Mouse (Mus musculus) intestine, embryonic 15.5 days (tissue): ENCODE data around the gene Vmn1r9. TPM values are rescaled to one million over a fixed set of nuclear protein-coding genes. Genes with fewer than 3 reads are reported as not detected.
"Not testable (repeated sequence)": the region's sequence is repeated elsewhere in the genome, so short reads cannot be mapped to it uniquely, and the experiment has no call there.

ENCODE experiments used
- ATAC-seq: fragments of 200-750 bp; cut with Nextera tagmentation; 2 replicates; pipeline ENCODE4 v1.8.0; 2017; ENCODE audit warnings: moderate TSS enrichment, moderate library complexity
- H3K27ac ChIP-seq: fragments of 300-500 bp; sonication (generic); 2 replicates; pipeline ENCODE4 v1.5.1; 2015; ENCODE audit warnings: mild to moderate bottlenecking, inconsistent platforms
- H3K27me3 ChIP-seq: fragments of 300-500 bp; sonication (generic); replicated peaks from 2 replicates; pipeline ENCODE4 v1.6.1; 2015; ENCODE audit warnings: inconsistent platforms
- H3K36me3 ChIP-seq: fragments of 300-500 bp; sonication (generic); 2 replicates; pipeline ENCODE4 v1.6.1; 2015; ENCODE audit warnings: inconsistent platforms
- H3K4me1 ChIP-seq: fragments of 300-500 bp; sonication (generic); replicated peaks from 2 replicates; pipeline ENCODE4 v1.6.1; 2015; ENCODE audit warnings: inconsistent platforms
- H3K4me2 ChIP-seq: fragments of 300-500 bp; sonication (generic); replicated peaks from 2 replicates; pipeline ENCODE4 v1.6.1; 2015; ENCODE audit warnings: mild to moderate bottlenecking, inconsistent platforms
- H3K4me3 ChIP-seq: fragments of 300-500 bp; sonication (generic); replicated peaks from 2 replicates; pipeline ENCODE4 v1.5.1; 2015; ENCODE audit warnings: inconsistent platforms
- H3K9ac ChIP-seq: fragments of 300-500 bp; sonication (generic); 2 replicates; pipeline ENCODE4 v1.6.1; 2015; ENCODE audit warnings: inconsistent platforms
- H3K9me3 ChIP-seq: fragments of 300-500 bp; sonication (generic); 2 replicates; pipeline ENCODE4 v1.6.1; 2016; ENCODE audit warnings: inconsistent platforms
- WGBS: fragments of 180-500 bp; shearing (Covaris S2); methylation state at CpG from one replicate; pipeline ENCODE4 v1.1.7; 2015; 5-methylcytosine and 5-hydroxymethylcytosine counted together
- polyA plus RNA-seq: library from polyadenylated mRNA; unstranded; fragments of >200 nt; fragmentation: Nextera tagmentation; extraction: Ambion mirVana; gene quantifications from 2 replicates; pipeline ENCODE4 v1.2.1, GENCODE M21; 2015

Vmn1r9 gene
- not detected in 2 replicates for polyA plus RNA-seq

DNA sequence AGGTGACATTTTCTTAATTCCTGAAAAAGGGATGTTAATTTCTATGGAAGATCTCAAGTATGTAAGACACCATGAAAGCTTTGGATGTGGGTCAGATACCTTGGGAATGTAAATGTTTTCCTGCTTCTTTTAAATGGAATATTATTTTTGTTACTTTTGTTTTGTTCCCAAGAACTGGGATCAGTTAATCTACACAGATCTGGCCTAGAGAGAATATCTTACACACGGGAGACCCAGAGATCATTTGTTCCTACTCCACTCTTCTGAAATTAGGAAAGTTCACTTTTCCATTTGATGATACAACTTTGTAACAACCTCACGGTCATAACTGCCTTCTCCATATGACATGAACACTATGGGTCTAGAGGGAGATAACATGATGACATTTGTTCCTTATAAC lies at the start of gene Vmn1r9:
Vmn1r9 (plus strand) TSS at position 301 of the 400 bp plus-strand sequence.
- no peak for ATAC-seq
- Histone ChIP-seq H3K27me3 (no peaks in the 10 kb centered on the region), H3K4me3 (no peak within 1 kb of the TSS), H3K9me3 (no peaks in the 10 kb centered on the region), H3K27ac (no peak within 1 kb of the TSS), H3K9ac (no peak within 1 kb of the TSS), H3K4me2 (no peak within 1 kb of the TSS), H3K4me1 (no peaks in the 10 kb centered on the region), H3K36me3 (no peaks in the 10 kb centered on the region)
- WGBS = 81% methylated on average over 2 of the region's 2 CpGs

DNA sequence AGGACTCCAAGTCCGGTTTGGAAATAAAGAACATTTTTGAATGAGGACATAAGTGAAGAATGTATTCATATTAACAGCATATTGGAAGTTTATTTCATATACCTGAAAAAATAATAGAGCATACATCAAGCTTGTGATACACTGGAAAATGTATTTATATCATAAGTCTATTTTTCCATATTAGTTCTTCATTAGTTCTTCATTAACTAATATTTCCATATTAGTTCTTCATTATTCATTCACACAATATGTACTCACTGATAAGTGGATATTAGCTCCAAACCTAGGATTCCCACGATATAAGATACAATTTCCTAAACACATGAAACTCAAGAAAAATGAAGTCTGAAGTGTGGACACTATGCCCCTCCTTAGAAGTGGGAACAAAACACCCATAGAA lies 41.4 kb upstream of the Vmn1r9 start, which contains the start of gene Vmn1r7:
Vmn1r7 (minus strand) TSS at position 101 of the 400 bp plus-strand sequence.
- not testable (repeated sequence) for H3K27ac ChIP-seq, ATAC-seq

DNA sequence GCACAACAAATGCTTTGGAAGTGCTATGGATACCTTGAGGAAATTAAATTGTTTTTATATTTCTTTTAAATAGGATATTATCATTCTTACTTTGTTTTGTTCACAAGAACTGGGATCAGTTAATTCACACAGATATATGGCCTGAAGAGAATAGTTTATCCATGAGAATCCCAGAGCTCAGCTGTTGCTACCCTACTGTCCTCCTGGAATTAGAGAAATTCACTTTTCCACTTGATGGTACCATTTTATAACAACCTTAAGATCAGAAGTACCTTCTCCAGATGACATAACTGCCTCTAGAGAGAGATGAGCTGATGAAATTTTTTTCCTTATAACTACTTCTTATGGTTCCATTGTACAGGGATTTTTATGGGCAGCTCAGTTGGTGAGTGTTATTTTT lies 34.6 kb upstream of the Vmn1r9 start, which contains the start of gene Vmn1r8:
Vmn1r8 (plus strand) TSS at position 301 of the 400 bp plus-strand sequence.
- Histone ChIP-seq H3K4me3 (no peak within 1 kb of the TSS), H3K27me3 (no peaks in the 10 kb centered on the region), H3K4me1 (no peaks in the 10 kb centered on the region), H3K9ac (no peak within 1 kb of the TSS), H3K36me3 (no peaks in the 10 kb centered on the region), H3K4me2 (no peak within 1 kb of the TSS), H3K27ac (no peak within 1 kb of the TSS), H3K9me3 (no peaks in the 10 kb centered on the region)
- ATAC-seq = no peak

More for the DNA sequence above, 41.4 kb upstream of the Vmn1r9 start, which contains the start of gene Vmn1r7:
- not testable (repeated sequence) for H3K36me3 ChIP-seq, H3K4me1 ChIP-seq, H3K9me3 ChIP-seq, H3K27me3 ChIP-seq, H3K9ac ChIP-seq, H3K4me3 ChIP-seq, H3K4me2 ChIP-seq
- 87% methylated on average over 2 of the region's 2 CpGs for WGBS

DNA sequence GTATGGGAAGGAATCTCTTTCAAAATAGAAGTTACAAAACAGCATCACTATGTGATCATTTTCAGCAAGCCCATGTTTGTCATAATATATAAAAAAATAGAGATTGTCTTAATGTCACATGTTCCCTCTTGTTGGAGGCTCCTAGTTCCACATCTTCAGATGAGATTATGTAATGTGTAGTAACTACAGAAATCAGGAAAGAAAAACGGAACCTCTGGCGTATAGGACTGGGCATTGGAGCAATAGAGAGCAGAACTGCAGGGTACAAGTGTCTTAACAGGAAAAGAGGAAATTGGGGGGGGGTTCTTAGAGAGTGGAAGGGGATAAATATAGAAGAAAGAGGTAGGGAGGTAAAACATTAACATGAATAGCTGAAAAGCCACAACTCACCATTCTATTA lies 31.9 kb upstream of the Vmn1r9 start:
- H3K9ac ChIP-seq = no peak overlapping the region
- H3K4me1 ChIP-seq = no peaks in the 10 kb centered on the region
- no peaks in the 10 kb centered on the region for H3K36me3 ChIP-seq
- H3K9me3 ChIP-seq = no peaks in the 10 kb centered on the region
- no peaks in the 10 kb centered on the region for H3K27me3 ChIP-seq
- H3K4me2 ChIP-seq = no peak overlapping the region
- no peak for ATAC-seq
- no peak overlapping the region for H3K4me3 ChIP-seq
- WGBS = 74% methylated on average over 2 of the region's 2 CpGs
- H3K27ac ChIP-seq = no peak overlapping the region

DNA sequence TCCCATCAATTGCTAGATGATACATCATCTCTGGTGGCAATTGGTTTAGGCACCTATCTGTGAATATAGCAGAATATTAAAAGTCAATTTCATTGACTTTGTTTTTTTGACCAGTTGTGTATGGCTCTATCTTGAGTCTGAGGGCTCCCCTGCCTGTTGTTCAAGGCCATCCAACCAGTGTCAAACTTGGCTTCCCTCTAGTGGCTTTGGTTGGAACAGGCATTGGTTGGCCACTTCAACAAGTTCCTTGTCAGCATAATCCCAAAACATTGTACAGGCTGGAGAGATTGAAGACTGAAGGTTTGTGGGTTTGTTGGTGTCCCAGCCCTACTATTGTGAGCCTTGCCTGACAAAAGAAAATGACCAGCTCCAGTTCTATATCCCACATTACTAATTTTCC lies 2.9 kb upstream of the Vmn1r9 start:
- no peaks in the 10 kb centered on the region for H3K9me3 ChIP-seq
- no peaks in the 10 kb centered on the region for H3K36me3 ChIP-seq
- no peak overlapping the region for H3K27ac ChIP-seq
- H3K4me3 ChIP-seq = no peak overlapping the region
- no peak overlapping the region for H3K4me2 ChIP-seq
- H3K9ac ChIP-seq = no peak overlapping the region
- no peaks in the 10 kb centered on the region for H3K4me1 ChIP-seq
- no peaks in the 10 kb centered on the region for H3K27me3 ChIP-seq
- ATAC-seq = no peak

DNA sequence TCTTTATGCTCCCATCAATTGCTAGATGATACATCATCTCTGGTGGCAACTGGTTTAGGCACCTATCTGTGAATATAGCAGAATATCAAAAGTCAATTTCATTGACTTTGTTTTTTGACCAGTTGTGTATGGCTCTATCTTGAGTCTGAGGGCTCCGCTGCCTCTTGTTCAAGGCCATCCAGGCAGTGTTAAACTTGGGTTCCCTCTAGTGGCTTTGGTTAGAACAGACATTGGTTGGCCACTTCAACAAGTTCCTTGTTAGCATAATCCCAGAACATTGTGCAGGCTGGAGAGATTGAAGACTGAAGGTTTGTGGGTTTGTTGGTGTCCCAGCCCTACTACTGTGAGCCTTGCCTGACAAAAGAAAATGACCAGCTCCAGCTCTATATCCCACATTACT lies 39.8 kb downstream of the Vmn1r9 start:
- H3K9me3 ChIP-seq = no peaks in the 10 kb centered on the region
- H3K4me2 ChIP-seq = no peak overlapping the region
- H3K27me3 ChIP-seq = no peaks in the 10 kb centered on the region
- WGBS = 72% methylated on average over 1 of the region's 1 CpGs
- no peak overlapping the region for H3K9ac ChIP-seq
- H3K27ac ChIP-seq = no peak overlapping the region
- H3K4me1 ChIP-seq = no peaks in the 10 kb centered on the region
- no peak overlapping the region for H3K4me3 ChIP-seq
- no peaks in the 10 kb centered on the region for H3K36me3 ChIP-seq
- ATAC-seq = no peak

DNA sequence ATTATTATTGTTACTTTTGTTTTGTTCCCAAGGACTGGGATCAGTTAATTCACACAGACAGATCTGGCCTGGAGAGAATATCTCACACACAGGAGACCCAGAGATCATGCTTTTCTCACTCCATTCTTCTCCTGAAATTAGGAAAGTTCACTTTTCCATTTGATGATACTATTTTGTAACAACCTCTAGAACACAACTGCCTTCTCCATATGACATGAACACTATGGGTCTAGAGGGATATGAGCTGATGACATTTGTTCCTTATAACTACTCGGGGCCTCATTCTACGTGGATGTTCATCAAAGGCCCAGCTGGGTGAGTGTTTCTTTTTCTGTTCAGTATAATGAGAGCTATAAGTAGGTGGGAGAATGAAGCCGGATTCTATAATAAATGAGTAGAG lies 42.6 kb downstream of the Vmn1r9 start, which contains the start of gene Vmn1r10:
Vmn1r10 (plus strand) TSS at position 301 of the 400 bp plus-strand sequence.
- Histone ChIP-seq H3K4me3 (no peak within 1 kb of the TSS), H3K27ac (no peak within 1 kb of the TSS), H3K36me3 (no peaks in the 10 kb centered on the region), H3K9ac (no peak within 1 kb of the TSS), H3K27me3 (no peaks in the 10 kb centered on the region), H3K4me1 (no peaks in the 10 kb centered on the region), H3K4me2 (no peak within 1 kb of the TSS), H3K9me3 (no peaks in the 10 kb centered on the region)
- WGBS = 83% methylated on average over 3 of the region's 3 CpGs
- ATAC-seq = no peak

Other genes starting within 250 kb of the Vmn1r9 start
- gene Fkbp9, start 234.7 kb upstream of the Vmn1r9 start, polyA plus RNA-seq = 106 and 109 TPM in 2 replicates
- 66.9 and 73.3 TPM in 2 replicates for gene Nt5c3, start 142.9 kb upstream of the Vmn1r9 start, polyA plus RNA-seq
- gene Vmn1r4, start 142.8 kb upstream of the Vmn1r9 start, polyA plus RNA-seq = 0.32 and 0.49 TPM in 2 replicates
- not detected in 2 replicates for gene Vmn1r5, start 96.5 kb upstream of the Vmn1r9 start, polyA plus RNA-seq
- gene Vmn1r6, start 69.5 kb upstream of the Vmn1r9 start, polyA plus RNA-seq = not detected in 2 replicates
- not detected in 2 replicates for gene Vmn1r7, start 41.5 kb upstream of the Vmn1r9 start, polyA plus RNA-seq
- not detected in 2 replicates for gene Vmn1r8, start 34.5 kb upstream of the Vmn1r9 start, polyA plus RNA-seq
- not detected in 2 replicates for gene Vmn1r10, start 42.7 kb downstream of the Vmn1r9 start, polyA plus RNA-seq
- gene Vmn1r11, start 66.7 kb downstream of the Vmn1r9 start, polyA plus RNA-seq = not detected in 2 replicates
- not detected in 2 replicates for gene Vmn1r12, start 90.1 kb downstream of the Vmn1r9 start, polyA plus RNA-seq
- gene Vmn1r13, start 136.5 kb downstream of the Vmn1r9 start, polyA plus RNA-seq = not detected in 2 replicates
- not detected in 2 replicates for gene Vmn1r14, start 164.9 kb downstream of the Vmn1r9 start, polyA plus RNA-seq
- gene Vmn1r15, start 191.2 kb downstream of the Vmn1r9 start, polyA plus RNA-seq = not detected in 2 replicates